Mouse (Mus musculus) ES-E14 (cell line): ENCODE measurements around the gene Cyp2f2.

Experiments used
- CHD2 ChIP-seq: IDR thresholded peaks from 2 replicates; pipeline ENCODE4 v1.6.1; 2014; ENCODE audit warnings: mild to moderate bottlenecking, low read depth, low read length, inconsistent platforms
- MAFK ChIP-seq: IDR thresholded peaks from 2 replicates; pipeline ENCODE4 v1.6.1; 2014; ENCODE audit warnings: mild to moderate bottlenecking, low read depth, low read length, inconsistent platforms; ENCODE audit not compliant: insufficient read depth
- ZNF384 ChIP-seq: IDR thresholded peaks from 2 replicates; pipeline ENCODE4 v1.6.1; 2012; ENCODE audit warnings: low read depth, low read length, inconsistent platforms

GRCm38 (mm10) chr7:27153205-27153764 is 33.6 kb downstream of the Cyp2f2 start, which contains the start of gene Cyp2t4:
- no peak for TF ChIP-seq MAFK
- TF ChIP-seq CHD2, result no peak
- no peak for TF ChIP-seq ZNF384
